Mouse (Mus musculus): ENCODE measurements at regions not wholly inside any gene's neighbourhood (a gene's known extent, or its start where the extent isn't known, plus 50 kb on each side); places are given as distances from the start of the nearest gene placed in this dataset.
A peak's percentile ranks its signal among the peaks of the same experiment; 100 is the strongest.

DNA sequence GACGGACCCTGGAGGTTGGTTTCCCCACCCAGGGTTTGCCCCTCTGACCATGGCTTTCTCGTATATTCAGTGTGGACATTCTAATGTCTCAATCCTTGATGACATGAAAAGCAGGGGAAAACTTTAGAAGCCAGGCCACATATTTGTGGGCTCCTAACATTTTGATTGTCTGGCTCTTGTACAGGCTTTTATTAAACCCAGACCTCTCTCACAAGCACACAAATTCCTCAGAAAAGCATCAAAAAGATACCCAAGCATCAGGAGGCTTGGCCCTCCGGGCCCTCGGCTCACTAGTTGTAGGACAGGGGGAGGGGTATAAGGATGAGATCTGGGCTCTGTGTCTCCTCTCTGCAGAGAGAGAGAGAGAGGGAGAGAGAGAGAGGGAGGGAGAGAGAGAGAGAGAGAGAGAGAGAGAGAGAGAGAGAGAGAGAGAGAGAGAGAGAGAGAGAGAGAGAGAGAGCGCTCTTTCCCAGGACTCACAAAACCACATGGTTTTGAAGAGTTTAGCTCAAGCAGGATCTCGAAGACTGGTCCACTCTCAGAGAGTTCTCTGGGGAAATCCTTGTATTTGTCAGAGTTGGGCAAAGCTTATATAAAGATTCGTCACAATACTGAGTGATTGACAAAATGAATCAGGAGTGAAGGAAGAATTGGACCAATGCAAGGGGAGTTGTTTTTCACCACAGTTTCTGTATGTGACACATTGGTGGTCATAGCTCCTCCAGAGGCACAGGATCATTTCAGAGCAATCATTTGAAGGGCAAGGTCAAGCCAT, 167.2 kb upstream of the Cxcl12 start:
- no peak for DNase-seq (ENCODE audit: low read depth)

DNA sequence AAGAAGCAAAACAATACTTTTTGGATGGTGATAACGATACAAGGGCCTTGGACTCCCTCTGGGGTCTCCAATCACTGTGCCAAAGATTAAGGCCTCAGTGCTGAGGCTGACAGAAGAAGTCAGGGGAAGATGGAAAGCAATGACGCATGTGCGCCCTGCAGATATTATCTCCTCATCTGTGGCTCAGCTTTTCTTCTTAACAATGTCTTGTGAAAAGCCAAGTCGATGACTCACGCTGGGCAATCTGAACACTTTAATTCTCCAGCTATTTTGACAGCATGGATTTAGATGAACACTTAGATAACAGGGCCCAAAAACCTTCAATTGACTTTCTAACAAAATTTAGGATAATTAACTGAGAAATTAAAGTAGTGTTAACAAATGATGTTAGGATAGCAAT, 155.7 kb upstream of the Cxcl12 start:
- DNase-seq (ENCODE audit: low read depth) = no peak

DNA sequence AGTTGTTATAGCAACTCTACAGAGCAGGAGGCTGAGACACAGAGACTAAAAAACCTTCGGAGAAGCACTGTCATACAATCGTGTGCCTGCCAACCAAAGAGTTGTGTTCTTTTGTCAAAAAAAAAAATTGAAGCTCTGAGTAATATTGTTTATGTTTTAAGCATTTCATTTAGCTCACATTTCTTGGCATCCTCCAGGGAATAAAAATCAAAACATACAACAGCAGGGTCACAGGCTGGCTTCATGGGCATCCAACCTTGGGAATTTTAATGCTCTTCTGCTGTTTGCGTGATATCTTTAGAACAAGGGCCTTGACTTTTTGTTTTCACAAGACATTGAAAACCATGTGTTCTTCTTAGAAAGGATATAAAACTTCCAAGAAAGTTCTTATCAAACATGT, 152.9 kb upstream of the Cxcl12 start:
- no peak for DNase-seq (ENCODE audit: low read depth)

DNA sequence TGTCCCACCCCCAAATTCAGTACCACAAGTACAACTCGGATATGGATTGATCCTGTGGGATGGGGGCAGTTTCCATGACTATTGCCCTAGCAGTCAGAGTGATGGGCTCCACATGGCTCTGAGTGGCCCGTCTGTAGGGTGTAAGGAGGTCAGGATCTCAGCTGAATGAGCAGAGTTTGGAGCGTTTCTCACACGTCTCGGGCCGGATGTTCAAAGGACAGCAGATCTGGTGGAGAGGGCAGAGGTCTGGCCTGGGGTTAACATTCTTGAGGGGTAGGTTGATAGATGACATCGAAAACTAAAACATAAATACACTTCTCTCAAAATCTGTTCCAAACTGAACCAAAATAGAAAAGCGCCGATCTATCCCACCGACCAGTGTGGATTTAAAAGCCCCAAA, 146.5 kb upstream of the Cxcl12 start:
- DNase-seq (ENCODE audit: low read depth) = no peak

DNA sequence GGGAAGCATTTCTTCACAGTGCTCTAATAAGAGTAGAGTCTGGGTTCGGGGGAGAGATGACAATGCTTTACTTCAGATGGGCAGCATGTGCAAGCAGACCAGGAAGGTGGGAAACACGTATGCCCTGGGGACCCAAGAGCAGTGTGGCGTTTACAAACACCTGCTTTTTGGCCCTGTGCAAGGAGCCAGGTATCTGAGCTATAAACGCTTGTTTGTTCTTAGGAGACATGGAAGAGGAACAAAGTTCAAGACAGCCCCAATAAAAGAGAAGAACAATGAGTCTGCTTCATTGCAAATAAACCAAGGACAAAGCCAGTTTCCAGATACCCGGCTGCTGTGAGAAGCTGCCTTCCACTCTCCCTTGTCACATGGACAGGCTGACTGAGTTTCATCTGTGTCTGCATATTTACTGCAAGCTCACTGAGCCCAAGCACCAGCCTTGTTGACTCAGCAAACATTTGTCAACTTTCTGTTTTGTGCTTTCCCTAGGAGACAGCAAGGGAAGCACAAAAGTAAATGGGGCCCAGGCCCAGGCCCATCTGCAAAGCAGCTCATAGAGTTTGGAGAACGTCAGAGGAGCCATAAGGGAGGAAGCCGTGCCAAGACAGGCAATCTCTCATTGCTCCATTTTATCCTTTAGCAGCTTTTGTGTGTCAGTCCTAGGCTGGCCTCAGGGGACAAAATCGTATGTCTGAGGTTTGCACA, 136.1 kb upstream of the Cxcl12 start:
- DNase-seq (ENCODE audit: low read depth) = no peak

DNA sequence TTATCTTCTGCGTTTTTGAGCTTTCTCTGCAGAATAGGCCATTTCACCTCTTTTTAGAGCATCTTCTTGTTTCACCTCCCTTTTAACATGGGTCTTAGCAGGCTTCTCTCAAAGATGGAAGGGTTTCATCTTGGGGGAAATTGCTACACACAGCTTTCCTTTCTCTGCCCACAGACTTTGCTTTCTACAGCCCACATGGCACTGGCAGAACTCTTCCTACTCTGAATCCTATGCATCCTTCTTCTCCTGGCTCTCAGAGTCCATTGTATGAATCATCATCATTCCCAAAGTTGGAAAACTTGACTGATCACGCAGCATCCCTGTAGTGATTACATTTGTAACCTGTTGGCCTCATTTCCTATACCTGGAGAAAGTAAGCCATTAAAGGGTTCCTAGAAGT, 124.6 kb upstream of the Cxcl12 start:
- no peak for DNase-seq (ENCODE audit: low read depth)

DNA sequence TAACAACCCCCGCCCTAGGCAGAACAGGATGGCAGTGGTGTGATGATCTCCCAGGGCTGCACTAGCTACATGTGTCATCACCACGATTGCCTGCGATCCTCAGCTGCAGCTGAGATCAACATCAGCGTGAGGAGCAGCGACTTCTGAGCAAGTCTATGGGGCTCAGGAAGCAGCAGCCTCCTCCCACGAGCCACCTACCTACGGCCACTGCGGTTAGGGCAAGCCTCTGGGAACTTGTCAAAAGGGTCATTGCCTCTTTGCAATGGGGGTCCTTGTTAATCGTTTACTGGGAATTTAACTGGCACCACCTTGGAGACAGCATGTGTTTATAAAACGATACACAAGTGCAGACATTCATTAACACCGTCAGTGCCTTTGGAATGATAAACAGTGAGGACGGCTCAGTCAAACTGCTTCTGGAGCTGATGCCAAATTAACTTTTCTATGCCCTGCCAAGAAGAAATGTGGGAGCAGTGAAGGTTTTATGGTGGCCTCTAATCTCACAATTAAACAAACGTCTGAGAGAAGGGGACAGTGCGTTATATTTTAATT, 118.8 kb upstream of the Cxcl12 start:
- no peak for DNase-seq (ENCODE audit: low read depth)

DNA sequence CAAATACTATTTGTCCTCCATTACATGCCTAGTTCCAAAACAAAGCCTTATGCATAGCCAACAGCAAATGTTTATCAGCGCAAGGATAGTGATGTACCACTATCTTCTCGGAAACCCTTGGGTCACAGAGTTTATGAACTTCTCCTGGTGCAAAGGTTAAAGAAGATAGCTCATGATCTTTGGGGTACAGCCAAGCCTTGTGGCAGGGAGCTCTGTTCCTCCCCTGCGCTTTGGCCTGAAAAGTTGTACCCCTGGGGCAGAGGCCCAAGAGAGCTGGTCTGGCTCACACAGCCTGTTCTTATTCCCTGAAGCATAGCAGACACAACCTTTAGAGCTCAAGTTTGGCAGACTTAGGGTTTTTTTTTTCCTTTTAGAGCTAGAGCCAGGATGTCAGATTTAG, 107.6 kb upstream of the Cxcl12 start:
- DNase-seq (ENCODE audit: low read depth) = no peak

DNA sequence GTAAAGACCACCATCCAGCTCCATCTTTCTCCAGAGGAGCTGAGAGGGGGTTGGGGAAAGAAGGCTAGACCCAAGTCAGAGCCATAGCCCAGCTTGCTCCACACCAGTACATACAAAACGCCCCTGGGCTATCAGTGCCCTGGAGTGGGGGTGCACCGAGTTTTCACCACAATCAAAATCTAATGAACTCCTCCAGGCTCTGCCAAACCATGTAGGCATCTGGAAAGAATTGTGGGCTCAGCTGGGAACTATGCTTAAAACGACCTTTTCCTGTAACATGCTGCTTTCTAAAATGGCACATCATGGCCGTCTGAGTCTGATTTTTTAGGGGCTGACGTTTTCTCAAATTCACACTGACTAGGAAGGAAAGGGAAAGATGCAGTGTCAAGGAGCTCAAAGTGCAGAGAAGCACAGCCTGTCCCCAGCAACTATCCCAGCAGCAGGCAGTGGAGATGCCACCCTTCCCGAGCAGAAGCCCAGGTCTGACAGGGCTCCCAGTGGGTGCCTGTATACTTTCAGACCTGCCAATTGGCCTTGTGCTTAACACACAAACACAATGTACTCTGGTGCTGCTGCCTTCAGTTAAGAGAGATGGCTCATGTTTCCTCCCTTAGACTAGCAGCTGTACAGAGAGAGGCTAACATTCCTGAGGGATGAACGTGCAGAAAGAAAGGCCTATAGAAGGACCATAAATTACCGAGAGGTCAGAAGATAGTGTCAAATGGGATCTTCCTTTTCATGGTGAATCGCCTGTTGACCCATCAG, 100.6 kb upstream of the Cxcl12 start:
- no peak for DNase-seq (ENCODE audit: low read depth)

DNA sequence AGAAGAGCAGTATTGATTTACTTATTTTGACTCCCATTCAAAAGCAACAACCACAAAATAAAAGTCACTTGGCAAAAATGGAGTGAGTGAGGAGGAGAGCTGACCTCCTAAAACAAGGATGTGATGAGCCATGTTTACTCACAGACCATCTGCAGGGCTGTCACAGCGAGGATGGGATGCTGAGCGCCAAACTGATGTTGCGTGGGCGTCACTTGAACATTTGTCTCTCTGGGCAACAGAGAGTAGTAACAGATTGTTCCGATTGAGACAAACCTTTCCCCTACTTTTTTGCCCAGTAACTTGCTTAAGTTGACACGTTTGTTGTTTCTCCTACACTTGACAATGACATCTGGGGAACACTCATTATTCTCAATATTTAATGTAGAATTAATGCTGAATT, 97.0 kb upstream of the Cxcl12 start:
- no peak for DNase-seq (ENCODE audit: low read depth)

DNA sequence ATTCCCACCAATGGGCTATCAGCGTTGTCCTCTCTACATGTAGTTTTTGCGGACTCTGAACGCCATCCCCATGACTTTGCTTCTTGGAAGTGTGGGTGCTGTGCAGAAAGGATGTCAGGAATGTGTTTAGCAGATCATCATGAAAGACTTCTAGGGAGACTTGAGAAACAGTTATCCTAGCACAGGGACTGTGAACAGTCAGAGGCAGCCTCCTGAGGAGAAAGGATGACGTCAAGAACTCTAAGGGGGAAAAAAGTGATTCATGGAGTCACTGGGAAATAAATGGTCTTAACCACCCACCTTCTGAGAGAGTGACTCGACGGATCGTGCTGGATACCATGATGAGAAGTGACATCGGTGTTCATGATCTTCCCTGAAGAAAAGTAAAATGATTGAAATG, 96.5 kb upstream of the Cxcl12 start:
- no peak for DNase-seq (ENCODE audit: low read depth)

DNA sequence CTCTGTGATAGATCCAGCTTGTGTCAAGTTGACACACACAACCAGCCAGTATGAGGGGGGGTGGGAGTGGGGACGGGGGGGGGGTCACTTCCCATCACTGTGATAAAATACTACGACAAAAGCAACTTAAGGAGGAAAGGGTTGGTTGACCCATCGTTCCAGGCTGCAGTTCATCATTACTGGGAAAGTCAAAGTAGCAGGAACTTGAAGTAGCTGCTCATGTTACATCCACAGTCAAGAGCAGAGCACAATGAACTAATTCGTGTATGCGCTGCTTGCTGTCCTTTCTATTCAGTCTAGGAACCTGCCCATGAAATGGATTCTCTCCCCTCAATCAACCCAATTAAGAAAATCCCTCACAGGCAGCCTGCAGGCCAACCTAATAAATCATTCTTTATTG, 88.8 kb upstream of the Cxcl12 start:
- no peak for DNase-seq (ENCODE audit: low read depth)

DNA sequence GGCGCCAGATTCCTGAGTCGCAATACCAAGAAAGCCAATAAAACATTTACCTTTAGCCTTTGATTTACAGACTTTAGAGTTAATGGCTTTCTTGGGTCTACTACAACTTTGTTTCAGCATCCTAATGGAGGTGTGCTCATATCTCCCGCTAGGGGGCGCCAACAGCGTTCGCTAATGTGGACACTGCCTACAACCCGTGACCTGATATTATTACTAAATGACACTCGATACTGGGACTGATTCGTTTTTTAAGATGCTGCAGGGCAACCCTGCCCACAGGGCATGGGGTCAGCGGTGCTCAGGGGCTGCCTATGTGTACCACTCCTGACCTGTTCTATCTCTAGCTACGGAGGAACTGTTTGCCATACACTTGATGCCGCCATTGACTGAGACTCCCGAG, 87.4 kb upstream of the Cxcl12 start:
- peak; percentile 2 for DNase-seq (ENCODE audit: low read depth)

DNA sequence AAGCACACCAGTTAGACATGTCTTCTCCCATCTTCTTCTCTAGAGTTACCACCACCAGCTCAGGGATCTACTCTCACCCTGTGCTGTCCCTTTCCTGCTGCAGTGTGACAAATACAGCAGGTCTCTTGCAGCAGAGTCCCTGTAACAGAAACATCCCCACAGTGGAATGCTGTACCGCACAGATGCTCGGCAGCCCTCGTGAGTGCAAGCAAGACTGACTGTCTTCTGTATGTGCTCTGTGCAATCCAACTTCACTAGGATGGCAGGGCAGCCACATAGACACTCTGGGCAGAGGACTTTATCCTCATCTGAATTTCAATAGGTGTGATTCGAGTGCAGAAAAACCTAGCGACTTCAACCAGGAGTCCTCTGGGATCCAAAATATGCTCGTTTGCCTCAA, 84.1 kb upstream of the Cxcl12 start:
- DNase-seq (ENCODE audit: low read depth) = no peak

DNA sequence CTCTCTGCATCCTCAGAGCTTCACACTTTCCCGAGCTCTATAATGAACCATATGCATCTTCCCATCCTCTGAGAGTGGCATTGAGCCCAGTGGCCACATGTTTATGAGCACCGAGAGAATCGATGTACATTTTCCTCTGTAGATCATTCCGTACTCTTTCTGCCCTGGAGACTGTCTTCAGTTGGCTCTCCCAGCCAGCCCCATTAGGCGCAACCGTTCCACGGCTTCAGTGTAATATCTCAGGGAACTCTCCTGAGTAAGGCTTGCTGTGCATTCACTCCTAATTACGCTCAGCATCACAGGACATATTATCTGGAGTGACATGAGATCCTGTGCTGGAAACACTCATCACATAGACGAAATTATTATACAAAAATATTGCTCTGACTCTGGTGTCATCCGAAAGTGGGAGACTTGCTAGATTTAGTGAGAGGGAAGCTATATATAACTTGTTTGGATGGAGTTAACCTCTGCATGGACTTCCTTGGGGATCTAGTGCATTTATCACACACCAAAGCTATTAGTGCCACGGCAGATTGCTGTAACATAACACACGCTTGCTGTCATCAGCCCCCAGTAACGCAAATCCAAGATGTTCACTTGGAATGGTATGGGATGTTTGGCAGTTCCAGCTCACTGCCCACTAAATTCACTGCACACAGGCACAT, 83.4 kb upstream of the Cxcl12 start:
- no peak for DNase-seq (ENCODE audit: low read depth)

DNA sequence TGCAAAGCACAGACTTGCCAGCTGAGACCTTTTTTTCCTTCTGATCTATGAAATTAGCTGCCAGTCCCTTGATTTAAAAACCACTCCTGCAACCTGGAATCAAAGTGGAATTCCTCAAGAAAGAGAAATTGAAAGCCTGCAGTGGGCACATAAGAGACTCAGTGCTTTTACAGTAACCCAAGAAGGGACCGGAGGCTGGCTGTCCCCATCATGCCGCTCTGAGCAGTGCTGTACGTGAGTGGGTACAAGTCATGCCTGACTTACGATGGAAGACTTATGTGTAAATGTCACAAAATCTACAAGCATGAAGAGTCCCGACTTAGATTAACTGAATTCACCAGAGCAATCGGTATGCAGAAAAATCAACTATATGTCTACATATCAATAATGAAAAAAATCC, 73.6 kb upstream of the Cxcl12 start:
- no peak for DNase-seq (ENCODE audit: low read depth)

DNA sequence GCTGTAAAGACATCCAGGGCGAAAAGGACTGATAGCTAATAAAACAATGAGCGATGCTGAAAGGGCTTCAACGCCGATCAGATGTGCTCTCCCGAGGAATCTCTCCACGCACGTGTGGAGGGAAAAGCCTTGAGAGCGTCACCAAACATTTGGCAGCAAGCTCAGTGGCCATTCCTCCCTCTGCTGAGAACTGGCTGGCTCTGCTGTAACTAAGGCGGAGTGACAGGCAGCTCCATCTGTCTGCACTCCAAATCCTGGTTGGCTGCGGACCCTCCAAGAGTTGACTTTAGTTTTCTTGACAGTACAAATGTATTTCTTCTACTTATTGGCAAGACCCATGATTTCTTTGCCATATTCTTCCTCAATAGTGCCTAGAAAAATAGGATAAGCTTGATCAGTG, 68.5 kb upstream of the Cxcl12 start:
- DNase-seq (ENCODE audit: low read depth) = no peak

DNA sequence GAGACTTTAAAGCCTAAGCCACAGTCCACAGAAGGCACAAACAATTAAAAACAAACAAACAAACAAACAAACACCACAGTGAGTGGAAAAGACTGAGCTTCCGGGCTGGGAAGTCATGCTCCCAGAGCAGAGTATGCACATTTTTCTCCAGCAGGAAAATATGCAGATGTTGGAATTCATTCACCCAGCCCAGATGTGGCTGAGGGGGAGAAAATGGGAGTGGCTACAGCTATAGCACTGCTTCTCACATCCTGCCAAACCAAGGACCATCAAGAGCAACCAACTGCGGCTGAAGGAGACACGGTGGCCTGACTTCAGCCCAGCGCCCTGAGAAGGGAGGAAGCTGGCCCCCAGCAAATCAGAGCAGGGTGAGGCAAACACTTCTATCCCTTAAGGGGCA, 65.6 kb upstream of the Cxcl12 start:
- no peak for DNase-seq (ENCODE audit: low read depth)

DNA sequence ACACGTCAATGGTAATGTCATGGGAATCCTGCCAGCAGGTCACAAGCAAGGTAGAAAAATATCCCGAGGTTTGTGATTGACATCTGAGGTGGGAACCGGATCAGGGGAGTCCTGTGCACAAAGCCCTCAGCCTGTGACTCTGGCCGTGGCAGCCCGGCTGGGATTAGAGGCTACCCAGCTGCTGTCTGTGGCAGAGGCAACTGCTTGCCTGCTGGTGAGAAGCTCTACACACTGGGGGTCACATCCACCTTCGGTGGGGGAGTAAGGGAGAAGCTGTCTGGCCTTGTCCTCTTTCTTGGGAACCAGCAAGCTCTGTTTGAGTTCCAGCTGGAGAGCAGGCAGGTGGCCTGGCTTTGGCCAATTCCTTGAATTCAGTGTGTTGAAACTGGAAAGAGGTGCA, 64.3 kb upstream of the Cxcl12 start:
- no peak for DNase-seq (ENCODE audit: low read depth)

DNA sequence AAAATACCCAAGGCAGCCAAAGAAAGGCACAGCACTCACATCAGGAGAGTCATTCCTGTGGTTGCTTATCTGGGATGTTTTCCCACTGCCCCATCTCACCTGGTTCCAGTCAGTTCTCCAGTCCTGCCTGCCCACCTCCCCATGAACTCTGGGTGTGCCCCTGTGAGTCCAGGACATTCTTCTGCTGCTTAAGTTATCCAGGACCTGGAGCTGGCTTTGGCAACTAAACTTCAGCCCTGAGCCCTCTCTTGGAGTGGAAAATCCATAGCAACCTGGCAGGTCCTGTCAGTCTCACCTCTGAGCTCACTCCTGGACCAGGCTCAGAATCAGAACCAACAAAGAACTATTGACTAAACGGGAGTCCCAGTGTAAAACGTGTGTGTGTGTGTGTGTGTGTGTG, 63.9 kb upstream of the Cxcl12 start:
- no peak for DNase-seq (ENCODE audit: low read depth)

DNA sequence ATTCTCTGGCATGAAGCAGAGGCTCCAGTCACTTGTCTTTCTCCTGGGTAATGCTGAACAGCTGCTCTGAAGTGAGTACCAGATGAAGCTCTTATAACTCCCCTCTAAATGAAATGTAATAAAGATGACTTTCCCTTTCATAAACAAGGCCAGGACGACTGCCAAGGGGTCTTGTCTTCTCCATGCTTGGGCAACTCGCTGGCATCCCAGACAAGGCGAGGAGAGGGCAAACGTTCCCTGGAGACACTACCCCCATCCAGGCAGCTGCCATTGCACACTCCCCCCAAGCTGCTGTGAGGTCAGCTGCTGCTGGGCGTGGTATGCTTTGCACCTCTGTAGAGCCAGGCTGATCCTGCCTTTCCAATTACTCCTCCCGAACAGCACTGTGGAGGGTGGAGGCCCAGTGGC, 63.1 kb upstream of the Cxcl12 start:
- no peak for DNase-seq (ENCODE audit: low read depth)

DNA sequence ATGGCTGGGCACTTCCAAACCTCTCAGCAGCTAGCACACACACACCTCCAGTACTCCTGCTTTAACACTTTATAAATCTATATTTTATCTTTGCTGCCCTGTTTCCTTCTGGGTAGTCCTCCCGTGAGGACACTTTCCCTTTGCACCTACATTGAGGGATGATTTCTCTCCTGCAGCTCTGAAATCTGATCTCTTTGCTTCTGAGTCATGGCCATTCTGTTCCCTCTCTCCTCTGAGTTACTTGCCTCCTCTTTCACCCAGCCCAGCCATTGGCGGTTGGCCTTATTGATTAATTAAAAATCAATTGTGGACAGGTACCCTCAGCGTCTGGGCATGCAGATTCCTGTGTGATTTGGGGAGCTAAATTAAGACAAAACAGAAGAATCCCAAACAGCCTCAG, 58.0 kb upstream of the Cxcl12 start:
- no peak for DNase-seq (ENCODE audit: low read depth)

All from c-Kit-positive CD71-negative TER-119-negative erythroid progenitor cells, embryonic 14.5 days (primary cell).